Mouse (Mus musculus): ENCODE measurements at regions not wholly inside any gene's neighbourhood (a gene's known extent, or its start where the extent isn't known, plus 50 kb on each side); places are given as distances from the start of the nearest gene placed in this dataset.
"Not testable (repeated sequence)": the region's sequence is repeated elsewhere in the genome, so short reads cannot be mapped to it uniquely, and the experiment has no call there.

DNA sequence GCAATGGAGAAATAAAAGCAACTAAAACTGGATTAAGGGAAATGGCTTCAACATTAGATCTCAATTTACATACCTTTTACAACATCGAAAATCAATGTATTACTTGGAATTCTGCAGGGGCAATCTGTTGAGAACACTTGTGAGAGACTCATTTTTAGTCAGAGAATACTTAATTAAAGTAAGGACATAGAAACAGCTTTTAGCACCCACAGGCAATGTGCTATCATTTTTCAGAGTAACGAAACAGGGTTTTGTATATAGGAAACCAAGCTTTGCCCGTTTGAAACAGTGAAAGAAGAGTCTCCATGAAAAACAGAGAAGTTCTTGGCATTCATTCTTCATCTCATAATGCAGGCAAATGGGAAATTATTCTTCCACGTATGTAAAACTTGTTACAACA lies 196.4 kb downstream of the Tdrd3 start:
- H3K9me3 ChIP-seq (replicated peaks): no peaks in the 10 kb centered on the region
- no peak for ATAC-seq (replicated peaks; ENCODE audit: low FRiP score)
- H3K27me3 ChIP-seq: no peaks in the 10 kb centered on the region
- no peaks in the 10 kb centered on the region for H3K36me3 ChIP-seq
- H3K4me3 ChIP-seq (replicated peaks): no peak overlapping the region
- no peak overlapping the region for H3K9ac ChIP-seq
- no peaks in the 10 kb centered on the region for H3K4me1 ChIP-seq
- no peak overlapping the region for H3K4me2 ChIP-seq
- 90% methylated on average over 4 of the region's 4 CpGs for WGBS
- H3K27ac ChIP-seq: no peak overlapping the region

DNA sequence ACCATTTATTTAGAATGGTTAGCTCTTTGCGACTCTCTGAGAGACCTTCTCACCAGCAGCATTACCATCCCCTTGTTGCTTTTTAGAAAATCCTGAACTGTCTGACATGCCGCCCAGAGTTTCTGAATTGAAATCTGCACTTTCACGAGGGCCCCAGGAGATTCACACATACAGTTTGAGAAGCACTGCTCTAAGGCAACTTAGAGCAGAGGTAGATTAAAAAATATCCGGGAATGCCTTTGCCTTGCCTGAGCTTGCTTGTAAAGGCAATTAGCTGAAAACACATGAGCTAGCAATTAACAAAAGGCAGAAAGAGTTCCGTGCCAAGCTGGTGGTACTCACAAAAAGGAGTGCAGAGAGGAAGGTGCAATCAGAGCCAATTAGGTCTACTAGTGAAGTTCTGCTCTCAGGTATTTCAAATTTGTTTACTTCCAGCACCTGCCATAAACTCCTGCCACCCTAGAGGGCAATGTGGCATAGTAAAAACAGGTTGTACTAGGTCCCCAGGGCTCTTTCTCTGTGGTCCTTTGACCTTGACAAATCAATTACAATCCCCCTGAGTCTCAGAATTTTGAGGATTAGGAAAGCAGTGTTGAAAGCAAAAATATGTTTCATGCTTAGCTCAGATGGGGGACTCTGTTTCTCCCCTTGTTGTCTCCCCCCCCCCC lies 203.1 kb downstream of the Tdrd3 start:
- H3K27ac ChIP-seq: no peak overlapping the region
- H3K9ac ChIP-seq: no peak overlapping the region
- no peak overlapping the region for H3K4me3 ChIP-seq (replicated peaks)
- H3K9me3 ChIP-seq (replicated peaks): no peaks in the 10 kb centered on the region
- no peaks in the 10 kb centered on the region for H3K27me3 ChIP-seq
- H3K36me3 ChIP-seq: no peaks in the 10 kb centered on the region
- no peaks in the 10 kb centered on the region for H3K4me1 ChIP-seq
- 58% methylated on average over 5 of the region's 5 CpGs for WGBS
- no peak for ATAC-seq (replicated peaks; ENCODE audit: low FRiP score)
- no peak overlapping the region for H3K4me2 ChIP-seq

DNA sequence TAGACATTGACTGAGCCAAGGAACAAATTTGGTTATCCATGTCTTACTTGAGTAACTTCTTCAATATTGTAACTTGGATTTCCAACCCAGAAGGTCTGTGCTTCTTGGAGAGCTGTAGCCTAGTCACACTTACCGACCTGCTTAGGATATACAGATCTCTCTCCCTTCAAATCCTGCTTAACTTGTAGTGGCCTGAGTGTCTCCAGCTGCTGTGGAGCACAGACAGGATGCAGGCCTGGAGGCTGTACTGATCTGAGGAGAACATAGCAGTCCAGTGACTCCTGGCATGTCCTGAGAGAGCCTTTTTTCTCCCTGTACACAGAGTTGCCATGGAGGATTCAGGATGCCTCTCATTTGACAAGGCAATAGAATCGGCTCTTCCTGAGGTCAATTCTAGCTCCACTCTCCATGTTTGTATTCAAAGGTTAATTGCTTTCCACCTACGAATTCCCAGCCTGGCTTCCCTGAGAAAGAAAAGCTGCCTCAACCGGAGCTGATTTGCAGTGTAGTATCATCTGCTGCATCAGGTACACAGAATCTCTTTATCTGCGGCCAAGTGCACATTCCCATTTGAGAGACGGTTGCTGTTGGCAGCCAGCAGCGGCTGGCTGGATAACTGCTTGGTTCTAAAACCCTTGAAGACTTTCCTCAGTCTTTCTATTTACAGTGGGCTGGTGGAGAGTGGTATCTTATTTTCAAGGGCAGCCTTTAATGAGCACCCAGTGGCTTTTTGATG lies 214.8 kb downstream of the Tdrd3 start:
- WGBS: 67% methylated on average over 7 of the region's 7 CpGs
- no peak for ATAC-seq (replicated peaks; ENCODE audit: low FRiP score)
- Histone ChIP-seq H3K4me1 (no peaks in the 10 kb centered on the region), H3K36me3 (no peaks in the 10 kb centered on the region), H3K27ac (no peak overlapping the region), H3K4me2 (no peak overlapping the region), H3K27me3 (no peaks in the 10 kb centered on the region), H3K9me3 (replicated peaks) (no peaks in the 10 kb centered on the region), H3K9ac (no peak overlapping the region), H3K4me3 (replicated peaks) (no peak overlapping the region)

DNA sequence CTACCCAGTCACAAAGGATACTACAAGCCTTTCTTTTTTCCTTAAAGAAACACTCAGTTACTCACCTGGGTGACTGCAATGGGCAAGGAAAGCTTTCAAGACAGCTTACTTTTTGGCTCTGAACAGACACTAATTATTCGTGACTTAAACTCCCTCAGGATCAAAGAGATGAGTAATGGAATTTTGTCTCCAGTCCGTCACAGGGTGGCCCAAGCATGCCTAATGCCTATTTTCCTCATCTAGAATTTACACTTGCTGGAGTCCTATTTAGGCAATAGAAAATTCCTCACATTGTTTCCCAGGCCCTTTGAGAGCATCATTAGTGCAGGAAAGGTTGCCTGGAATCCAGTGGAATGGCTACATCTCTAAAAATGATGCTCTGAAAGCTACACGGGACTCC lies 218.2 kb downstream of the Tdrd3 start:
- no peak overlapping the region for H3K9ac ChIP-seq
- H3K27me3 ChIP-seq: no peaks in the 10 kb centered on the region
- H3K36me3 ChIP-seq: no peaks in the 10 kb centered on the region
- no peaks in the 10 kb centered on the region for H3K4me1 ChIP-seq
- H3K27ac ChIP-seq: no peak overlapping the region
- H3K9me3 ChIP-seq (replicated peaks): no peaks in the 10 kb centered on the region
- WGBS: 49% methylated on average over 3 of the region's 3 CpGs
- H3K4me2 ChIP-seq: no peak overlapping the region
- no peak for ATAC-seq (replicated peaks; ENCODE audit: low FRiP score)
- no peak overlapping the region for H3K4me3 ChIP-seq (replicated peaks)

DNA sequence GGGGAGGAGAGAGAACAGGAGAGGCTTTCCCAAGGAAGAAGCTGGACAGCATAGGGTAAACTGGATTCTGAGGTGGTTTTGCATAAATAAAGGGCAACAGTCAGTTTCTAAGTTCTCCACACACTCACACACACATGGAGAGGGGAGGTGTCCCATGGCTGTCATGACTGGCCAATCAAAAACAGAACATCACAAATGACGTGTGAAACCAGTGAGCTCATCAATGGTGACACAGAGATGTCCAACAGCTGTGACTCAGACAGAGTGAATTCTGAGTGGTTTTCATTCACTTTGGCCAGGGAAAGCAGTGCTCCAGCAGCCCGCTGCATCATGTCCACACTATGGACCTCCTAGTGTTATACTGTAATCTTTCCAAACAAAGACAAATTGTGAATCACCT lies 220.7 kb downstream of the Tdrd3 start:
- WGBS: 86% methylated on average over 2 of the region's 2 CpGs

DNA sequence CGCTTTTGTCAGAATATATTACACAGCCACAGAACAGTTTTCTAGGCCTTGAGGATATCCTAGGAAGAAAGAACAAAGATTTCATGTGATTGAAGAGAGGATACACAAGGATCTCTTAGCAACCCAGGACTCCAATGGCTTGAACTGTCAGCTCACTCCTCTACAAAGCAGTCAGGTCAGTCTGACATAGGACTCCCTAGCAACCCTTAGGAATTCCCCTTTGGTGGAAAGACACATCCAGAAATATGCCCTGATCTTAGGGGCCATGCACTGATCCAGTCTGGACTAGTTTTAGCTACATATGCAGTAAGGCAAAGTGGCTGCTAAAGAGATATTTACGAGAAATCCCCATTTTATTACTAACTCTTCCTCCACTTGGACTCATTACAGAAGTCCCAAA lies 251.5 kb downstream of the Tdrd3 start:
- Histone ChIP-seq H3K9me3 (replicated peaks) (no peaks in the 10 kb centered on the region), H3K4me2 (no peak overlapping the region), H3K36me3 (no peaks in the 10 kb centered on the region), H3K27ac (no peak overlapping the region), H3K4me3 (replicated peaks) (no peak overlapping the region), H3K27me3 (no peaks in the 10 kb centered on the region), H3K9ac (no peak overlapping the region), H3K4me1 (no peaks in the 10 kb centered on the region)
- 92% methylated on average over 2 of the region's 2 CpGs for WGBS
- ATAC-seq (replicated peaks; ENCODE audit: low FRiP score): no peak

More for the DNA sequence above, 220.7 kb downstream of the Tdrd3 start:
- no peak overlapping the region for H3K4me2 ChIP-seq
- H3K9ac ChIP-seq: no peak overlapping the region
- no peaks in the 10 kb centered on the region for H3K9me3 ChIP-seq (replicated peaks)
- H3K4me3 ChIP-seq (replicated peaks): no peak overlapping the region
- no peaks in the 10 kb centered on the region for H3K36me3 ChIP-seq
- no peak for ATAC-seq (replicated peaks; ENCODE audit: low FRiP score)
- no peaks in the 10 kb centered on the region for H3K4me1 ChIP-seq
- no peak overlapping the region for H3K27ac ChIP-seq
- no peaks in the 10 kb centered on the region for H3K27me3 ChIP-seq

DNA sequence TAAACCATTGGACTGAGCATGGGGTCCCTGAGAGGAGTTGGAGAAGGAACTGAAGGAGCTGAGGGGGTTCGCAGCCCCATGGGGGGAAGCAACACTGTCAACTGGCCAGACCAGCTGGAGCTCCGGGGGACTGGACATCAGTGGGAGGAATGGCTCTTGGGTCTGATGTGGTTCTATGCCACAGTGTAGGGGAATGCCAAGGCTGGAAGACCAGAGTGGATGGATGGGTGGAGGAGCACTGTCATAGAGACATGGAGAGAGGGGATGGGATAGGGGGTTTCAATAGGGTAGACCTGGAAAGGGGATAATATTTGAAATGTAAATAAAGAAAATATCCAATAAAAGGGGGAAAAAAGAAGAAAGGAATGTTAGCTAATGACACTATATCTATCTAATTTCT lies 253.1 kb downstream of the Tdrd3 start:
- no peak overlapping the region for H3K4me2 ChIP-seq
- no peaks in the 10 kb centered on the region for H3K4me1 ChIP-seq
- no peaks in the 10 kb centered on the region for H3K36me3 ChIP-seq
- H3K4me3 ChIP-seq (replicated peaks): no peak overlapping the region
- WGBS: 91% methylated on average over 2 of the region's 2 CpGs
- H3K27me3 ChIP-seq: no peaks in the 10 kb centered on the region
- no peak for ATAC-seq (replicated peaks; ENCODE audit: low FRiP score)
- H3K9ac ChIP-seq: no peak overlapping the region
- no peaks in the 10 kb centered on the region for H3K9me3 ChIP-seq (replicated peaks)
- H3K27ac ChIP-seq: no peak overlapping the region

DNA sequence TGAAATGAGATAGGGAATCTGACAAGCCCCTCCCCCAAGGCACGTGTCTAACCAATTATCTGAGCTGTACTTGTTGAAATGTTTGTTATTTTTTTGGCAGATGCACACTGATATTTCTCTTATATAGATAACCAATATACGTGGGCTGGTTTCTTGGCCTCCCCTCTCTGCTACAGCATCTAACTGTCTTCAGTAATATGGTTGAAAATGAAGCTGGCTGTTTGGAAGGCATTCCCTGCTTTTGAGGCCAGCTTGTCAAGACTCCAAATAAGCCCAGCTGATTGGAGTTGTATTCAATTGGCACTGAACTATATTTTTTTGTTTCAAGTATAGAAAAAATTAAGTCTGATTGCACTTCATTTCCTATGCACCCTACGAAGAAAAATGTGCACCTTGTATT lies 264.3 kb downstream of the Tdrd3 start:
- H3K4me1 ChIP-seq: no peaks in the 10 kb centered on the region
- no peak for ATAC-seq (replicated peaks; ENCODE audit: low FRiP score)
- H3K27me3 ChIP-seq: no peaks in the 10 kb centered on the region
- H3K27ac ChIP-seq: no peak overlapping the region
- H3K9me3 ChIP-seq (replicated peaks): no peaks in the 10 kb centered on the region
- WGBS: 71% methylated on average over 3 of the region's 3 CpGs
- no peaks in the 10 kb centered on the region for H3K36me3 ChIP-seq
- no peak overlapping the region for H3K9ac ChIP-seq
- no peak overlapping the region for H3K4me3 ChIP-seq (replicated peaks)
- H3K4me2 ChIP-seq: no peak overlapping the region

DNA sequence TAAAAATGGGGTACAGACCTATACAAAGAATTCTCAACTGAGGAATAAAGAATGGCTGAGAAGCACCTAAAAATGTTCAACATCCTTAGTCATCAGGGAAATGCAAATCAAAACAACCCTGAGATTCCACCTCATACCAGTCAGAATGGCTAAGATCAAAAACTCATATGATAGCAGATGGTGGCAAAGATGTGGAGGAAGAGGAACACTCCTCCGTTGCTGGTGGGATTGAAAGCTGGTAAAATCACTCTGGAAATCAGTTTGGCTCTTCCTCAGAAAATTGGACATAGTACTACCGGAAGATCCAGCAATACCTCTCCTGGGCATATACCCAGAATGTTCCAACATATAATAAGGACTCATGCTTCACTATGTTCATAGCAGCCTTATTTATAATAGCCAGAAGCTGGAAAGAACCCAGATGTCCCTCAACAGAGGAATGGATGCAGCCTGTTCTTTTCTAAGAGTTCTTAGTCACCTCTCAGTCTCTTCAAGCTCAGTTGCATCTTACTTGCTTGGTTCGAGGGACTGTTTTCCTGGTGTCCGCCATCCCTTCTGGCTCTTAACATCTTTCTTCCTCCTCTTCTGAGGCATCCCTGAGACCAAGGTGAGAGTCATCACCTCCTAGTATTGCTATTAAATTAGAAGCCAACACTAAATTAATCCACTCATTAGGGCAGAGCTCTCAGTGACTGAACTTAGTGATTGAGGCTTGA lies 266.8 kb downstream of the Tdrd3 start:
- ATAC-seq (replicated peaks; ENCODE audit: low FRiP score); H3K4me2 ChIP-seq; H3K27me3 ChIP-seq; H3K36me3 ChIP-seq; H3K27ac ChIP-seq; H3K9me3 ChIP-seq (replicated peaks); H3K4me3 ChIP-seq (replicated peaks); H3K4me1 ChIP-seq; H3K9ac ChIP-seq: not testable (repeated sequence)
- WGBS: 88% methylated on average over 4 of the region's 4 CpGs

DNA sequence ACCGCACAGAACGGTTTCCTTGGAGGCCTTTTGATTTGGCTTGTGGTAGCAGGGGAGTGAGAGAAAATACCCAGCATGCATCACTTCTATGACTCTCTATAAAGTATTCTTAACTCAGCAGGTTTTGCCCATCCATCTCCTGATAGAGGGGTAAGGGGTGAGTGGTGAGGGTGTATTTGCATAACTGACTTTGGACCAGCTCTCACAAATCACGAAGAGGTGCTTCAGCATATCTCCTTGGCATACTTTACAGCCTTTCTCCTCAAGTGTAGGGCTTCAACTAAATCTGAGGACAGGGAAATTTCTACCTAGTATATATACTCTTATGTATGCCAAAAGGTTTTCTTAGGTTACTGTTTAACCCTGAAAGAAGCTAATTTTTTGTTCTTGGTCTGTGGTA lies 273.4 kb downstream of the Tdrd3 start:
- H3K4me2 ChIP-seq: no peak overlapping the region
- H3K36me3 ChIP-seq: no peaks in the 10 kb centered on the region
- H3K4me1 ChIP-seq: no peaks in the 10 kb centered on the region
- no peak overlapping the region for H3K4me3 ChIP-seq (replicated peaks)
- no peaks in the 10 kb centered on the region for H3K9me3 ChIP-seq (replicated peaks)
- no peak overlapping the region for H3K27ac ChIP-seq
- 83% methylated on average over 3 of the region's 3 CpGs for WGBS
- H3K27me3 ChIP-seq: no peaks in the 10 kb centered on the region
- ATAC-seq (replicated peaks; ENCODE audit: low FRiP score): no peak
- H3K9ac ChIP-seq: no peak overlapping the region

DNA sequence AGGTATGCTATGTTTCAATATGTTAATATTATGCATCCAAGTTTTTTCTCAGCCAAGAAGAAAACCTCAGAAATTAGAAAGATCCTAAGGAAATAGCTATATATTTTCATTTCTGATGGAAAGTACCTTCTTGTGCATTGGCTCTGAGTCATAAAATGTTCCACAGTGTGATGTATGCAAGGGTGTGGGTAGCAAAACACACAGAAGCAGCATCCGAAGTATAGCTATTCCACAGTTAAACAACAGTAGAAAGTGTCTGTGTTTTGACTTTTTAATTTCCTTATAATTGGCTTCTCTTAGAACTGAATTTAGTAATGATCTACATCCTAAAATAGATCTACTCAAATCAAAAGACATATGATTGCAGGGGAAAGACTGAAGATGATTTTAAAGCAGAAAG lies 320.0 kb downstream of the Tdrd3 start:
- 84% methylated on average over 1 of the region's 1 CpGs for WGBS
- Histone ChIP-seq H3K36me3 (no peaks in the 10 kb centered on the region), H3K9me3 (replicated peaks) (no peaks in the 10 kb centered on the region), H3K27me3 (no peaks in the 10 kb centered on the region), H3K27ac (no peak overlapping the region), H3K4me2 (no peak overlapping the region), H3K4me3 (replicated peaks) (no peak overlapping the region), H3K4me1 (no peaks in the 10 kb centered on the region), H3K9ac (no peak overlapping the region)
- ATAC-seq (replicated peaks; ENCODE audit: low FRiP score): no peak

DNA sequence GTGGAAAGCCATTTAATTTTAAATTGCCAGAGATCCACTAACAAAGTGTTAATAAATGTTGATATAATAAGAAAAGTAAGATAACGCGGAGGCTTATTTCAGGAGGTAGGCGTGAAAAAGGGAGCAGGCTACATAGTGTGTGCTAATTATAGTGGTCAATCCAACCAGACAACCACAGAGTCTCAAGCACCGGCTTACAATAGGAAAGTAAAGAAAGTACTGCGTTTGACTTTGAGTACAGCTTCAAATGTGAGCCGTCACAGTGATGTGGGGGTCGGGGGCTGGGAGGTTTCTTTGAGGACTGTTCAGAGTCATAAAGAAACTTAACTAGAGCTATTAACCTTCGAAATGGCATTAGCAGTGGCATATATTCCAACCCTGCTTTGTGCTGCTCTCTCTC lies 329.1 kb downstream of the Tdrd3 start:
- H3K9ac ChIP-seq: no peak overlapping the region
- H3K9me3 ChIP-seq (replicated peaks): no peaks in the 10 kb centered on the region
- no peaks in the 10 kb centered on the region for H3K27me3 ChIP-seq
- no peak overlapping the region for H3K4me3 ChIP-seq (replicated peaks)
- no peak overlapping the region for H3K27ac ChIP-seq
- H3K4me2 ChIP-seq: no peak overlapping the region
- no peaks in the 10 kb centered on the region for H3K36me3 ChIP-seq
- no peaks in the 10 kb centered on the region for H3K4me1 ChIP-seq
- 50% methylated on average over 8 of the region's 8 CpGs for WGBS
- ATAC-seq (replicated peaks; ENCODE audit: low FRiP score): no peak

Measured in kidney, embryonic 15.5 days (tissue).